Mouse (Mus musculus): ENCODE measurements at regions not wholly inside any gene's neighbourhood (a gene's known extent, or its start where the extent isn't known, plus 50 kb on each side); places are given as distances from the start of the nearest gene placed in this dataset.

DNA sequence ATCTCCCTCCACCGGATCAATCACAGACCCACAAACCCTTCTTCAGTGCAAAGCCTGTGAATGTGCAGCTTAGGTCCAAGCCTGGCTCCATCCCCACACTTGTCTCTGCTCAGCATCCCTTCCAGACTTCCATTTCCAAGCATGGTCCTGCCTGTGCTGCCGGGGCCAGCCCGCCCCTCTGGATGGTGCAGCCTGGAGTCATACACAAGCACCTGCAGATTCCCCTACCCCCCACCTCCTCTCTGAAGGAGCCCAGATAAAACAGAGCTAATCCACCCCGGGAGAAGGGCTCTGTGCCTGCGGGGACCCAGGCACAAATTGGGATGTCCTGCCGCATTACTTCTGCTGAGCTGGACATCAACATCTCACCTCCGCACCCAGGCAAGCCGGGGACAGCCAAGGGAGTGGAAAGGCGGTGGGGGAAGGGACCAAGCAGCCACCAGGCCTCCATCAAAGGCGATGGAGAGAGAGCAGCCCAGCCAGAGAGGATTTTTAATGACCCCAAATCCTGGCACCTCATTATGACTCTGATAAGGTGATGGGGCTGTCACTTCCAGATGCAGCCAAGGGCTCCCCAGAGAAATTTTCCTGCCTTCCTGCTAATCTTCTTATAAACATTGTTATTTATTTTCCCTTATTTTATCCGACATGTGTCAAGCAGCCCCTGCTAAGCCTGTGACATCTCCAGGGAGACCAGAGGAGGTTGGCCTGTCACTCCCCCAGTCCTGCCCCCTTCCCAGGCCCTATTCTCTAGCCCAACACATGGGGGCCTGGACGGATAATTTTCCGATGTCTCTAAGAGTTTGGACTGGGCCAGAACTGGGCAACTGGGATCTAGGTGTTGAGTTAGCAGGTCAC, 105.5 kb upstream of the Unc5b start:
- no peak for DNase-seq

DNA sequence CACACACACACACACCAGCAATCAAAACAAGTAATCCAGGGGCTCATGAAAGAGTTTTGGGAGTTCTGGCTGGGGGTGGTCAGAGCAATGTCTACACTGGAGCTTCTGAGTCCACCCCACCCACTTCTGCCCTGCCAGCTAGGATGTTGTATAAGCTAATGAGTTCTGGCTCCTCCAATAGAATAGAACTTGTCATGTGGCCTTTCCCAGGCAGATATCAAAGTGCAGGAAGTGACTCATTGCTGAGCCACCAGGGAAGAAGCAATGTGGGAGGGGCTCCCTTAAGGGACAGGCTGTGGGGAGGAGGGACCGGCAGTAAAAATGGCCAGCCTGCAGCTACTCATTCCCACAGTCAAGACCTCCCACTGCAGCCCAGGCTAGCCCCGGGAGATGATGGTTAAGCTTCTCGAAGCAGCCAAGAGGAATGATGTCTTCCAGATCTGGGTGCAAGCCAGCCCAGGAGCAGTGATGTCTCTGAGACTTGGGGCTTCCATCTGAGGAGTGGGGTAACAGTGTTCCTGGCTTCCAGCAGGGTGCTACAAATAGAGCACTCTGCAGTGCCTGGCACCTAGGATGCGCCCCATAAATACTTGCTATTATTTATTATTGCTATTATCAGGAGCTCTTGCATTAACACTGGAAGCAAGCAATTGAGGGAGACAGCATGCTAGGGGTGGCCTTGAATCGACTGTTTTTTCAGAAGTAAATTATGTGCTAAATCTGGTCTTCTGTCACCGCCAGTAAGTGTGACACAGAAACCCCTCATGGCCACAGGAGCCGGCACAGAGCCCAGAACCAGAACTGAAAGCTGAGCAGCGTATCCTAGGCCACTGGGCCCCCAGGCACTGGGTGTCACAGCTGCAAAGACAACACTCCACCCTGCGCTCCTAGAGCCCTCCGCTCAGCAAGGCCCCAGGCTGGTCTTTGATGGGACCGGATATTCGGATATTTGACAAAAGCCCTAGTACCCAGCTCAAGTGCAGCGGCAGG, 103.2 kb upstream of the Unc5b start:
- DNase-seq, result peak; percentile 88

DNA sequence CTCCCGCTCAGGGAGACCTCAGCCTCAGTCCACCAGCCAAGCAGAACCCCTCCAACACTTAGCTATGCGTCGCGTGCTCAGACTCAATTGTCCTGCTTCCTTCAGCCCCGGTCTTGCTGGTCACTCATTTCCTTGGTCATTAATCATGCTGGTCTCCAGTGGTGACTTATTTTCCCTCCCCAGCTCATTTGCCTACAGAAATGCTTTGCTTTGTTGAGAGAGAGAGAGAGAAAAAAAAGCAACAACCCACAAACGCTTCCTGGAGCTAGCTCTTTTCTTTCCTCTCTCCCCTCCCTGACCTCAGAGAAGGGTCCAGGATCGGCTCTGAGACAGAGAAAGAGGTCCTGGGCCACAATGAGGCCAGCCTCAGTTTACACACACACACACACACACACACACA, 102.5 kb upstream of the Unc5b start:
- DNase-seq, result peak; percentile 22

DNA sequence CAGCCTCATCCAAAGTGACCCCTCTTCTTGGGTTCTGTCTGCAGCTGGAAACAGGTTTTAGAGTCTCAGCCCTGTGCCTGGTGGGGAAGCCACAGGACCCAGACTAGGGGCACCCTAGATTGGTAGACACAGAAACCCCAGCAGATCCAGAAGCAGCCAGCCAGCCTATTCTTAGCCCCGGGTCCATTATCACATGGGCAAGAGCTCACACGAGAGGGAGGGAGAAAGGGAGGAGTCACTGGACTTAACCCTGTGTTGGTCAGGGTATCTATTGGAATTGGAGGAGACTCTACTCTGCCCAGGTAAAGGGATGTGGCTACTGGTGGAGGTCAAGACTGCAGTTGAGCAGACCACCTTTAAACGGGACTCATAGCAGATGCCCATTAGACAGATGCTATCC, 101.5 kb upstream of the Unc5b start:
- DNase-seq, result no peak

DNA sequence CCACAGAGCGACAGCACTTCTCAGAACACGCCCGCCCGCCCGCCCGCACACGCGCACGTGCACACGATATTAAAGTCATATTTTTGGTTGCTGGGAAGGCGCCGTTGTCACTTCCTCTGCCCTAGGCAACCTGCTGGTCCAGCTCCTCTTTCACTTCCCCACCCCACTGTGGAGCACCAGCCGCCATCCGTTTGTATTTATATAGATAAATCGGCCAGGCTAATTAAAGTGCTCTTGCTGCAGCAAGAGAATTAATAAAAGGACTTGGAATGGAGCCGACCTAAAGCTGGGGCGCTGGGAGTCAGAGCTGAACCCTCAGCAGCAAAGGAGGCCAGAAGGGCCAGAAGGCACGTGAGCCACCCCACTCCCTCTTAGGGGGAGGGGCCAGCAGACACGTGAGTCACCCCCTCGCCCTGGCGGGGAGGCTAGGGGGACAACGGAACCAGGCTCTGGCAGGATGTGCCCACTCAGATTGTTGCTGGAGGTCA, 100.6 kb upstream of the Unc5b start:
- no peak for DNase-seq

DNA sequence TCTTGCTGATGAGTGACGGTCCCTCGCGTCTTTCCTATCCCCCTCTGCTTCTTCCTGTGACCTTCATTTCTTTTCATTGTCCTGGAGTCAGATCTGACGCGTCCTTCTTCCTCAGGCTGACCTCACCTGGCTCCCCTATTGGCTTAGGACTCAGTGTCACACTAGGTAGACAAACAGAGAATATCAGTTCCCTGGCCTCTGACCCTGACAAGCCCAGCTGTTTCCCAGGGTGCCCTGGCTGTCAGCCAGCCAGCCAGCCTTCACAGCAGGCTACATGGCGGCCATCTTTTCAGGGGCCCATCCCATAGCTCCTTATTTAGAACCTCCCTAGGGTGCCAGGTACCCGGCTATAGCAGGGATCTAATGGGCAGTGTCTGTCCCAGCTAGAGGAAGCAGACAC, 97.3 kb upstream of the Unc5b start:
- peak; percentile 50 for DNase-seq

DNA sequence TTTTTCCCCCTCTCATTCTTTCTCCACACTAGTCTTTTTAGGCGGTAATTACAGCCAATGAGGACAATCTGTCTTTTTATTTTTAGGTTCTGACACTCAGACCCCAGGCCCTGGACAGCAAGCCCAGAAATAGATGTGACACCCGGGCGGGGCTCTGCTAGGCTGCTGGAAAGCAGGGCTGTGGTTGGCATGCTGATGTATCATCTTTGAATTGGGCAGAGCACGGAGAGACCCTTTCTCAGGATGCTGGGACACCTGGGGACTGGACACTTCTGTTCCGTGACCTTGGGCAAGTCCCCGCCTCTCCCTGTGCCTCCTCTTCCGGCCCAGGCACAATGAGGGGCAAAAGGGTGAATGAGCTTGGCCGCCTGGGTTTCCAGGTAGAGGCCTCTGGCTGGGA, 96.8 kb upstream of the Unc5b start:
- DNase-seq, result no peak

DNA sequence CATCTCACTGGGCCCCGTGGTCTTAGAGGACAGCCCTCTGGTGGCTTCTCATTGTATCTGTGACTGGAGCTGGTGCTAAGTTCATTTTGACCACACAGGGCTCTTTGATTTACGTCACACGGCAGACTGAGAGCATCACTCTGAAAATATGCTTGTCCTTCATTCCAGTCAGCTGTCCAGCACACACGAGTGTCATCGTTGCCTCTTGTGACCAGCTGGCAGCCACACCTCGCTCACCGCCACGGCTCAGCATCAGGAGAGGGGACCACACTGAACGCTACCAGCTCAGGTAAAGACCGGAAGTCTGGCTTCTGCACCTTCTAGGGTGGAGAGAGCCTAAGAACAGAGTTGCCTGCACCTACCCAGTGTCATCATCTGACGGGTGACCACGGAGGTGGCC, 95.3 kb upstream of the Unc5b start:
- no peak for DNase-seq

DNA sequence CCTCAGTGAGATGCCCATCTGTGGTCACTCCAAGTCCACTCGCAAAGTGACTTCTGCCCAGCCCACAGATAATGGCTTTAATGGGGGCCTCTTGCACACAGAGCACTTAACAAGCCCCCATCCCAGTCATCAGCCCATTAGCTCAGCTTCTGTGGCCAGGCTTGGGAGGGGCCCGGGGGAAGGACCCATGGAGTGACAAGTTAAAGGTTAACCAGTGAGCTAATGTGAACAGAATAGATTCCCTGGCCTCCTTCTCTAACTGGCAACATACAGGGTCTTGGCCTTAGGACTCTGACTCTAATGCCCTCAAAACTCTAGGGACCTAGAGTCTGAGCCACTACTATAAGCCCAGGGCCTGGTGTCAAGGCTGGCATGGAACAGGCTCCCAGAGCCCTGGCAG, 94.3 kb upstream of the Unc5b start:
- DNase-seq, result no peak

DNA sequence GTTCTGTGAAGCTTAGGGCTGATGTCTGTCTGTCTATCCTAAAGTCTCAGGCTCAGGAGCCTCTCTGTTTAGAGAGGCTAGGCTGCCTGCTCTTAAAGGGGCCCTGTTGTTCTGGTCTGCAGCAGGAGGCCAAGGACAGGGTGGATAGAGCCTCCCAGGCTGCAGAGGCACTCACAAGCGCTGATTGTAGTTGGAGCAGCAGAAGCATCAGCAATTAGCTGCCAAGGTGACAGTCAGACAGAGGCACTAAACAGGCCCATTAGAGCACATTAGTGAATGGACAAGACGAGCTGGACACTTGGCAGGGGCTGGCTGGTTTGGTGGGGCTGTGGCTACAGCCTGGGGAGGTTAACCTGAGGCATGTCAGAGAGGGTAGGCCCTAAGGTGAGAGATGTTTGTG, 93.8 kb upstream of the Unc5b start:
- DNase-seq, result no peak

DNA sequence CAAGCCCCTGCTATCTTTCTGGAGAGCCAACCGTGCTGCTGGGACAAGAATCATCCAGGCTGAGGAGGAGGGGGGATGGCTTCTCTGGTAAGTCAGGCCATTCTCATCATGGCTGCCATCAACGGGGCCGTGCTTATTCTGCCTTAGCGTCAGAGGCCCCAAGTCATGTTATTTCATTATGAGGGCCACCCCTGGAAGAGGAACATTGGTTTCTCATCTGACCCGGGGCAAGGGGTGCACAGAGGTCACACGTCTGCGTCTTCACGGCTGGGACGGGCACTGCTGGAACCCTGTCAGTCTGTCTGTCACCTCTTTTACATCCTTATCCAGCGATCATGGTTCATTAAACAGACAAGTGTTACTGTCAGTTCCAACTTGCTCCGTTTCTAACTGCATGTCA, 92.4 kb upstream of the Unc5b start:
- no peak for DNase-seq

DNA sequence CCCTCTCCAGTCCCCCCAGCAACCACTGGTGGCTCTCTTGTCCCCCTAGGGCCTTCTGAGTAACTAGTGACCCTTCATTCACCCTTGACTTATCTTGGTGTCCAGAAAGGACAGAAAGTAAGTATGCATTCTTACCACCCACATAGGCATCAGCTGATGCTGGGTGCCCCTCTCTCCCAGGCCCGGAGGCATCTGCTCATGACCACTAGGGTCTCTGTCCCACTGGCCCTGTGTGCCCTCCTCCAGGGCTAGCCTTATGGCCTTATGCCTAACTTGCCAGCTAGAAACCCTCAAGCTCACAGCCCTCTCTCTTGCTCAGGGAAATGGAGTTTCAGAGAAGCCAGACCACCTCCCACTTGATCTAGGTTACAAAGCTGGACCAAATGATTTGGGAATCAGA, 89.2 kb upstream of the Unc5b start:
- no peak for DNase-seq

DNA sequence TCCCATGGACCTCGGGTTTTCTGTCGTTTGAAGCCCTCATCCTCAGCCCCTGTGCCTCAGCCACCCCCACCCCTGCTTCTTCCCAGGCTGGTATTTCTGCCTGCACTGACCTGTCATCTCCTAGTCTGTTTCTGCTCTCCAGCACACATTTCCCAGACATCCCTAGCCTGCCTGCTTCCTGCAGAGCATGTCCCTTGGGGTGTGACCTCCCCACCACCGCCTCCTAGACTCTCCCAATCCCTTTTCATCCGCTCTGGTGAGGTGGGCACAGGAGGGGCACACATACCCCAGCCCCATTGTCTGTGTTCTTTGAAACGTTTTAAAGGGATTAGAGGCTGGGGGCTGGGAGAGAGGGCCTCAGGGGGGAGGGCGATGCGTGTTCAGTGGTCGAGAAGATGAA, 86.6 kb upstream of the Unc5b start:
- DNase-seq, result no peak

DNA sequence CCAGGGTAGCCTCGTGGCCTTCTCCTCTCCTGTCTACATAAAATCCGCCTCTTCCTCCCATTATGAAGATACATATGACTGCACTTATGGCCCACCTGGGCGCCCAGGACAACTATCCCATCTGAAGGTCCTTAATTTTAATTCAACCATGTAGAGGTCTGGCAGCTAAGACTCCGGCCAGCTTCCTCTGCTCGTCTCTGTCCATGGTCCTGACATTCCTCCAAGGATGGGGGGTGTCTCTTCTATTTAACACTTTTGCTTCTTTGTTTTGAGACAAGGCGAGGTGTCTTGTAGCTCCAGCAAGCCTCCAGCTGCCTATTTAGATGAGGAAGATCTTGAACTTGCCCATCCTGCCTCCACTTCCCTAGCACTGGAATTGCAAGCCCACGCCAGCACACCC, 83.0 kb upstream of the Unc5b start:
- peak; percentile 59 for DNase-seq

DNA sequence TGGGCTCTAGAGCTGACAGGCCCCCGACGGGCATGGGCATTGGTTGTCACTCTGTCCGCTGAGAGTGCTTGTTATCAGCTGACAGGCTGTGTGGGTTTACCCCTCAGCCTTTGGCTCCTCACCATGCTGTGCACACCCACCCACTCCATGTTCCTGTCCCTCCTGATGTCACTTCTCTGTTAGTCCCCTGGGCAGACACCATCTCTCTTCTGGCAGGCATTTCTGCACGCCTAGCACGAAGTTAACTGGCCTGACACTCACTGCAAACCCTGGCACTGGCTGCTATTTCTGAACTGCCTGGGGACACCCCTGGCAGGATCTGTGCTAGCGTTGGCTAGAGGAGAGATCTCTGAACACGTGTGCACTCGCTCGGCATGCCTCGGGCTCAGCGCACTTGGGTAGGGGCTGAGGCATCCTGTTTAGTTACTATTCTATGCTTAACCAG, 82.1 kb upstream of the Unc5b start:
- DNase-seq, result peak; percentile 48

DNA sequence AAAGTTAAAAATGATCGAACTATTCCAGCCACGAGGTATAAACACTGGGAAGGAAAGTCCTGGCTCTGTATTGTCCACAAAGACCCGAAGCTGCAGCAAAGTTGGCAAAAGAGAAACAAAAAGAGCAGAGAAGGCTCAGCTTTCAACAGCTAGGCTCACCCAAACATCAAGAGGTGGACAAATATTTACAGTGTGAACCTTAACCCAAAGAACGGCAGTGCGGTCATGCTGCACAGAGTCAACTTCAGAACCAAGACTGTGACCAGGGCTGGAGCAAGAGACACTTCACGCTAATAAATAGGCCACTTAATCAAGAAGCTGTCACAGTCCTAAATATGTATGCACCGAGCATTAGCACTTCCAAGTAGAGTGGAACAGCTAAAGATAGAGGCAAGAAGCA, 73.0 kb upstream of the Unc5b start:
- no peak for DNase-seq

DNA sequence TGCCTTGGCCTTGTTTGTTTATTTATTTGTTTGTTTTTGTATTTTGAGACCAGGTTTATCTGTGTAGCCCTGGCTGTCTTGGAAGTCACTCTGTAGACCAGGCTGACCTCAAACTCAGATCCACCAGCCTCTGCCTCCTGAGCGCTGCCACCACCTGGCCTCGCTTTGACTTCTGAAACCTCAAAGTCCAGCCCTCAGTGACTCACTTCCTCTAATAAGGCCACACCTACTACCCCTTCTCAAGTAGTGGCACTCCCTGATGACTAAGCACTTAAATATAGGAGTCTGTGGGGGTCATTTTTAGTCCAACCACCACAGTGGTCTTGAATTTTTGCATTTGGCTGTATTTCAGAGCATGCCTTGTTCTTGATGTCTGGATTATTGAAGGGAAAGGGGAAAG, 69.6 kb upstream of the Unc5b start:
- DNase-seq, result no peak

DNA sequence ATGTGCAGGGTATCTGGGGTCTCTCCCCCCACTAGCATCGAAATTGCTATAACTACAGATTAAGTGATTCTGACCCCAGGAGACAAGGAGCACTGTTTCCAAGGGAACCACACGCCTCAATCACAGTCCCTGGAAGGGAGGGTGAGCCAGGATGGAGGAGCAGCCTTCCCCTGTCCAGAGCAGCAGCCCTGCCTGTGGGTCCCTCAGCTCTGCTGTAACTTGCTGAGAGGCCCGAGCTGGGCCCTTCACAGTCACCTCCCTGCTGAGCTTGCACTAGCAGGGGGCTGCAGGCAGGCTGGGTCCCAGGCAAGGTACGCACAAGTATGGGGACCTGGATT, 62.4 kb upstream of the Unc5b start:
- DNase-seq, result no peak

DNA sequence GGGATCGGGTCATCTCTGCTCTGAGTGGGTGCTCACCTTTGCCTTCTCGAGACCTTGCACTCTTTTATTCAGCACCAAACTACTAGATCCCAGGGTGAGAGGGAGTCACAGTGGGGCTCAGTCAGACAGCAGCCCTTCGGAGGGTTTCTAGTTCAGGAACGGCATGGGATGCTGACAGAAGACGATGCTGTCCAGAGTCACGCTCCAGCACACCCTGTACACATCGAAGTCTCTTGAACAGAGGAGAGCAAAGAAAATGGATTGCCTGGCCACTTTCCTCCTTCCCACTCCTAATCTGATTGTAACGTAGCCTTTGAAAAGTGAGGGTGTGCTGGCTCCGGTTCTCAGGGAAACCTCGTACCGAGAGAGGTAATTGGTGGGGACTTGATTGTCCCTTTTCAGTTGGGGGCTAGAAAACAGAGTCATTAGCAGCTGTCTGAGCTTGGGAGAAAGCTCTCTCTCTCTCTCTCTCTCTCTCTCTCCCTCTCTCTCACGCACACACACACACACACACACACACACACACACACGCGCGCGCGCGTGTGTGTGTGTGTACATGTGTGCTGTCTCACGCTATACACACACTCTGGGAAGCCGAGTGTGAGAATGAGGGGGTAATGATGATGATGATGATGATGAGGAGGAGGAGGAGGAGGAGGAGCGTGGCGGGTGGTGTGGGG, 61.9 kb upstream of the Unc5b start:
- DNase-seq, result no peak

DNA sequence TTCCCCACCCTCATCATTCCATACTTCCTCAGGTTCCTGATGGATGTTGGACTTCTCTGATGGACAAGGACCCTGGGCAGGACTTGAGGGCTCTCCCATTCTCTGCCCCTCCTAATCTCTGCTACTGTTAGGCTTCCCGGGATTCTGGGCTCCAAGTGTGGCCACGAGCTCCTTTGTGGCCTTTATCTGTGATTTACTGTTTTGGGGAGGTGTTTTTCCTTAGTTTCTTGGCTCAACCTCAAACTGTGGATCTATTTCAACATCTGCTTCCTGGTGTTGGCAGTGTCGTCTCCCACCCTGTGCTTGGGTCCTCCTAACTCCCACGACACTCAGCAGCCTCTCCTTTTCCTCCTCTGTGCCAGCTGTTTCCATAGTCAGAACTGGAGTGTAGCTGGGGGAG, 61.3 kb upstream of the Unc5b start:
- no peak for DNase-seq

DNA sequence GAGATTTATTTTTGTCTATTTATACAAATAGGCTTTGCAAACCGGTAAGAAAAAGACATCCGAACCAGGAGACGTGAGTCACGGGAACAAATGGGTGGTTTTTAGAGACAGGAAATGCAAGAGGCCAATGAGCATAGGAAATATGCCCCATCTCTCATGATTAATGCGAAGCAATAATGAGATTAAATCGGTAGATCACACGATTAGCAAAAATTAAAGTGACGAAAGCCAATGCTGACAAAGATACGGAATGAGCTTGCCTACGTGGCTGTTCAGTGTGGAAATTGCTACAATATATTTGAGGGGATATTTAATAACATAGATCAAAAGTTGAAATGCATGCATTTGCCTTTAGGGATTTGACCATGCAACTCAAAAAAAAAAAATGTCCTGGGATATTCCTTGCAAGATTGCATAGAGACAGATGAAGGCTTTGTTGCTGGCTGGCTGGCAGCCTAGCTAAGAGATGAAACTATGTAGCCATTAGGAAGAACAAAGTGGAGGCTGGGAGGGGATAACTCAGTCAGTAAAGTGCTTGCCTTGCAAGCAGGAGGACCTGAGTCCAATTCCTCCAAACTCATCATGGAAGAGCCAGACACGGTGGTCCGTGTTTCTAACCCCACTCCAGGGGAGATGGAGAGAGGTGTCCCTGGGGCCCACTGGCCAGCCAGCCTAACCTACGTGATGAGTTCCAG, 60.2 kb upstream of the Unc5b start:
- no peak for DNase-seq

DNA sequence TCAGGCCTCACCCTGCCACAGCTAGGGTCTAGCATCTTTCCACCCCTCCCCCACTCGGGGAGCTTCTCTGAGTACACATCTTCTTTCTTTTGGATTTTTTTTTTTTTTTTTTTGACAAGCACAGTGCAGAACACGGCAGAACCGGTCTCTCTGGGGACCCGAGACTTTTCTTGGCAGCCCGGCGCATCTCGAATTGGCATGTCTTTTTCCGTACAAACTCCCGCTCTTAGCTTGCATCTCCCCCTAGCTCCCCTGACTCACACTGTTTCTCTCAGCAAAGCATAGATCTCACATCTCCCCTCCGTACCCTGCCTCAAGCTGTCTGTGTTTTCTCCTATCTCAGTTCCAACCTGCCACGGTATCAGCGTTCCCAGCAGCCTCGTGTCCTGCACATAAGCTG, 58.4 kb upstream of the Unc5b start:
- DNase-seq, result no peak

Measured in adrenal gland, postnatal 14 days (tissue).